Mouse (Mus musculus) MEL-GATA-1-ER (cell line): ENCODE results near the gene Mrm3.
"Not testable (repeated sequence)": the region's sequence is repeated elsewhere in the genome, so short reads cannot be mapped to it uniquely, and the experiment has no call there.

Experiments
- DNase-seq: peaks from one replicate; pipeline ENCODE4 v3.0.0-alpha.2; 2012; ENCODE audit warnings: low read depth; ENCODE audit errors: extremely low read depth

Mrm3 gene

DNA sequence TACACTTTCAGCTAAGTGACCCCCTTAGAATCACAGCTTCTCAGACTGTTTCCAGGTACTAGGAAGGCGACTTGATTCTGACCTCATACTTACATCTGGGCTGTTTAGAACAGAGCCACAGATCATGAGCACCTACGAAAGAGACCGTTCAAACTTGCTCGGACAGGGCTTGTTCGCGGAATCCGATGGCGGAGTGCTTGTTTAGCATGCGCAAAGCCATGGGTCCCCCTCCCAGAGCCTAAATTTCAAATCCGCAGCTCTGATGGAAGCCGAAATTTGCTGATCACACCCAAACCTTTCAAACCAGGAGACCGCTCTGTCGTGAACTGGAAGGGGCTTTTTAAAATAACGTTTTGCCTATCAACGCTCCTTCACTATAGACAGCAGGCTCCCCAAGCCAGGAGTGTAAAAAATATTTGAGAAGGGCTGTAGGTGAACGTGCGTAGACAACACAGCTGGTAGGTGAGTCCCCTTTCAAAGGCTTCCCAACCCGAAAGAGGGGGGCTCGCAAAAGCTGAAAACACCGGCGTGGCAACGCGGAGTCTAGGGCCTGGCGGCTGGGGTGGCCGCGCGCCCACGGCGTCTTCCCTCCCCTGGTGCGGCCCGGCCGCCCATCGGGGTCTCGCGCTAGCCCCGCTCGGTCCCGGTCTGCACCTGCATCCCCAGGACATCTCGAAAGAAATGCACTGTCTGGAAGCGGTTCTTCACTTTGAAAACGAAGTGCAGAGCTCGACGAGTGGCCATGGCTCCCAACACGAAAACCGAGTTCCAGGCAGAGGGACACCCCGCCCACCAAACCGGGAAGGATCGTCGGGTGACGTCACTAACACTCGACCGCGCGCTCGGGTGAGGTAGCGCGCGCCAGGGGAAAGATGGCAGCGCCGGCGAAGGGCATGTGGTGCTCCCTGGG, at the start of gene Mrm3, which contains the start of gene Glod4:
Gene Mrm3, plus strand, starts transcription at position 815 of the 910 bp plus-strand sequence.
Gene Glod4, minus strand, starts transcription at position 825 of the 910 bp plus-strand sequence.
- DNase-seq: peak; percentile 69

- no peak for DNase-seq
Observed at GRCm38 (mm10) chr11:76196275-76196976, 47.1 kb upstream of the Mrm3 start.

GRCm38 (mm10) chr11:76196977-76197469, 46.5 kb upstream of the Mrm3 start:
- DNase-seq: no peak

DNA sequence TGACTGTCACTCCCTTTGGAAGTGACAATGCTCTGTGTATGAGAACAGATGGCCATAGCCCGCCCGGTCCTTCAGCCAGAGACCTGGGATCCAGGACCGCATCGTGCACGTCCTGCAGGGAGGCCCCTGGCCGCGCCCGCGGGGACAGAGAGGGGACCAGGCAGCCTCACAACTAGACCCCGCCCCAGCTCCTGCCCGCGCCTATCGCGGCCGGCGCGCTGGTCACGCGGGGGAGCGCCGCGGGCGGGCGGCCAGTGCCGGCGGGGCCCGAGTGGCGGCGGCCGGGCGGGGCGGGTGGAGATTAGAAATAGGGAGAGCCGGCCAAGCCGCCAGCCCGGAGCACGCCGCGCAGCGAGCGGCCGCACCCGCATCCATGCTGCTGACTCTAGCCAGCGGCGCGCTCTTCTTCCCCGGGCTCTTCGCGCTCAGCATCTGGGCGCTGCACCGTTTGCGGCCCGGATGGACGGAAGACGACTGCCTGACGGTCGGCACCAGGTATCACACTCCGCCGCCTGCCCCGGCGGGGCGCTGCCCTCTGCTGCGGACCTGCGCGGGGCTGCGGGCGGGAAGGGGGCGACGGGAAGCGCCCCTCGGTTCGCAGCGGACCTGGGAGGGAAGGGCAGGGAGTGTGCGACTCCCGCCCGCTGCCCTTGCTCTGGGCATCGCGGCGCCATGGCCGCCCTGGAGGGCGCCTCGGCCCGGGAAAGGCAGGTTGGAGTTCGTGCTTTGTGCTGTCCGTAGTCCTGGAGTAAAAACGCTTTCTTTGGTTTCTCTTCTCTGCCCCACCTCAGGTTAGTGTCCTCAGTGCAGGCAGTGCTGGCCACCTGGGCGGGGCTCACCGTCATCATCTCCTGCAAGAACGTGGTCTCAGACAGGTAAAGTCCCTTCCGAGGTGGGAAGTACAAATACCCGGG, 41.5 kb upstream of the Mrm3 start:
- no peak for DNase-seq

GRCm38 (mm10) chr11:76206793-76207192, 36.7 kb upstream of the Mrm3 start:
- DNase-seq: no peak

- no peak for DNase-seq
Observed at GRCm38 (mm10) chr11:76210228-76210985, 33.1 kb upstream of the Mrm3 start.

DNA sequence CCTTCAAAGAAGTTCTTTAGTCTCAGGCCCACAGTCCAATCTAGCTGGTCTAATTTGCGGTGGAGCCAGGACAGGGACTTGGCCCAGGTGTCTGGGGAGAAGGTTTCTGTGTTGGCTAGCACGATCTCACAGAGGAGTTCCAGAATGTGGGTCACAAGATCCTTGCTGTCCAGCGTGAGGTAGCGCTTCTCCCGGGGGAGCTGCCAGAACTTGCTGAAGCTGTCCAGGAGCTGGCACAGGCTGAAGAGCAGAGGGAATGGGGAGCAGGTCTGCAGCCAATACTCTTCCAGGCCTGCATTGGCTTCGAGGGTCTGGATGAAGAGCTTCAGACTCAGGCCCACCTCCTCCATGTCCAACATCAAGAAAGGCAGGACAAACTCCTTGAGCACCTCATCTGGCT, 31.9 kb upstream of the Mrm3 start:
- not testable (repeated sequence) for DNase-seq

GRCm38 (mm10) chr11:76213841-76214240, 29.7 kb upstream of the Mrm3 start:
- no peak for DNase-seq

GRCm38 (mm10) chr11:76215011-76215410, 28.5 kb upstream of the Mrm3 start:
- DNase-seq: no peak

DNA sequence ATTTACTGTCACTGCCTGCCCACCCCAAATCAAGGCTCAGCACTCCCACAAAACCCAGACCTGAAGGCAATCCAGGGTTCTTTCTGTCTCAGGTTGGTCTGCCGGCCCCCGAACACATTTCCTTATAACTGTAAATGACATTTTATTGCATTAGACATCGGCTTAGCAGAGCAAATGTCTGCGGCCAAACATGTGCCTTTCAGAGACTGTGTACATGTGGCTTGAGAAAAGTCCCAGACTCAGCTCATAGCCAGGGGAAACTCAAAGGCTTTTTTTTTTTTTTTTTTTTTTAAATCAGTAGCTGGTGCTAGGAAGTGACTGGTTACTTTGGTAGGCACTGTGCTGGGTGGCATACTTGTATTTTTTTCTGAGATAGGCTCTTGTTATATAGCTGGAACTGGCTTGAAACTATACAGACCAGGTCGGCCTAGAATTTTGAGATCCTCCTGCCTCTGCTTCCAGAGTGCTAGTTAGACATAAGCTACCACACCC, 27.4 kb upstream of the Mrm3 start:
- DNase-seq: peak; percentile 4

DNA sequence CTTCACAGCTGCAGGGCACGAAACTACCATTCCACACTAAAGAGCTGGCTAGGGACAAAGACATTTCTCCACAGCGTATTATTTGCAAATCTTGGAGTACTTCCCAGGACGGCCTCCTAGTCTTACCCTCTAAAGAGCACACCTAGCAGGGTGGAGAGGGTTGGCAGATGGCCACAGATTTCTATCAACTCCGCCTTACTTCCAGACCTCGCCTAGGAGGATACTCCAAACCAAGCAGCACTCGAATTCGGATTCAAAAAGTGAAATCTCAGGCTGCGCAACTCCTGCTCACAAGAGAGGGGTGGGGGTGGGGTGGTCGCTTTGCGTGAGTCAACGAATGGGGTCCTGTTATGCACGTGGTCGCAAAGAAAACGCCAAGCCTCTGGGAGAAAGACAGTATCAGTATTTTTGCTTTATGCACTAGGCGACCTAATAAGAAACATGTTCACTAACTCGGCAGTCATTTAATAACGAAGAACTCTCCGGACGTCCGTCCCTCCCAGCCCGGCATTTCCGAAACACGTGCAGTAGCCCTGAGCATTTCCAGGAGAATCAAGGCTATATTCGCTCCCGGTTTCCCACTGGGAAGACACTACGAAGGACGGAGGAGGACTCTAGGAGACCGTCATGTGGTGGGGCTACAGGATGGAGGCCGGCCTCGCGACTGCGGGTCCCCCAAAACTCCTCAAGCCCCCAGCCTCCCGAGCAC, 26.7 kb upstream of the Mrm3 start:
- peak; percentile 28 for DNase-seq

GRCm38 (mm10) chr11:76217390-76217800, 26.1 kb upstream of the Mrm3 start, which contains the start of the genes Dbil5 and Gemin4:
Dbil5 (plus strand) TSS chr11:76217608.
Gemin4 (minus strand) TSS chr11:76217664.
- peak; percentile 93 for DNase-seq

DNA sequence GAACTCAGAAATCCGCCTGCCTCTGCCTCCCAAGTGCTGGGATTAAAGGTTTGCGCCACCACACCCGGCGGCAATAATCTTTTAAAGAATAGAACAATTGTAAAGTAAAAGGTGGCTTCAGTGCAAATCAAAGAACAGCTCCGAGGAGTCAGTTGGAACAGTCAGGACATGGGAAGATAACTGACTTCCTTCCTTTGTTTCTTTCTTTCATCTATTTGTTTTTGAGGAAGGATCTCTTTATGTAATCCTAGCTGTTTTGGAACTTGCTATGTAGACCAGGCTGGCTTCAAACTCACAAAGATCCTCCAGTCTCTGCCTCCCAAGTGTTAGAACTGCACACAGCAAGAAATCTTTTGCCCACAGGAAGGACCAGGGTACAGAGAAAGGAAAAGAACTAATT, 18.9 kb upstream of the Mrm3 start:
- no peak for DNase-seq

DNA sequence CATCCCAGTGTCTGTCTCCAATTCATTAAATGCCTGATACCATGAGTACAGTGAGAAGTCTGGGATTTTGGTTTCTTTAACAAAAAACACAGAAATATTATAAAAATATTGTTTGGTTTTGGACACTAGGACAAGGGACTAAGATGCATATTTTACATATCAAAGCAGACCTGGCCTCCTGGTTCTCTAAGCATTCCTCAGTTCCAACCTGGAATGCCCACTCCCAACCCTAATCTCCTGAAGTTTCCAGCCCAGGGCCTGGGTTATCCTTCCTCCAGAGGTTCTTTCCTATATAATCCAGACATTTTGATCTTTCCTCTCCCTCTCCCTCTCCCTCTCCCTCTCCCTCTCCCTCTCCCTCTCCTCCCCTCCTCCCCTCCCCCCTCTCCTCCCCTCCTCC, 18.5 kb upstream of the Mrm3 start:
- DNase-seq: no peak

DNA sequence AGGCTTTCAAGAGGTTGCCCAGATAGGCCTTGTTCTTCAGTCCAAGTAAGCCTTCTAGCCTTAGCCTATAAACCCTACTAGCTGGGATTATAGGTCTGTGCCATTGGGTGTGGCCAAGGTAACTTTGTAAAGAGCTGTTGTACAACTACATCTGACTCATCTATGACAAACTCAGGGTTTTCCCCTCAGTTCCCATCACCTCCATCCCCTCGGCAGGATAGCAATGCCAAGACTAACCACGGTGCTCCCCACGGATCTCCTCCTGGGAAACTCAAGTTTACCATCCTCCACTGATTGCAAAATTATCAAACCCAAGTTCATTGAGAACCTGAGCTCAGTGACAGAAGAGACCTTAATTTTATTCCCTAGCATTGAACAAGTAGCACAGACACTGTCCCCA, 7.4 kb upstream of the Mrm3 start:
- DNase-seq: no peak

- DNase-seq: no peak
Observed at GRCm38 (mm10) chr11:76239750-76240149, 3.8 kb upstream of the Mrm3 start.

GRCm38 (mm10) chr11:76243811-76244546, 464 bp downstream of the Mrm3 start:
- DNase-seq: no peak

DNA sequence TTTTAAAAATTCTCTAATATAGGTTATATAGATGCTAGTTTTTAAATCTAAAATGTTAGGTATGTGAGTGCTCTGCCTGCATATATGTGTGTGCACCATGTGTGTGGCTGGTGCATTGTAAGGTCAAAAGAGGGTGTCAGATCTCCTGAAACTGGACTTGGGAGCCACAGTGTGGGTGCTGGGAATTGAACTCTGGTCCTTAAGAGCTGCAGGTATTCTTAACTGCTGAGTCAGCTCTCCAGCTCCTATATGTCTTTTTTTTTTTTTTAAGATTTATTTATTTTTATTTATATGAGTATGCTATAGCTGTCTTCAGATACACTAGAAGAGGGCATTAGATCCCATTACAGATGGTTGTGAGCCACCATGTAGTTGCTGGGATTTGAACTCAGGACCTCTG, 2.9 kb downstream of the Mrm3 start:
- no peak for DNase-seq

DNA sequence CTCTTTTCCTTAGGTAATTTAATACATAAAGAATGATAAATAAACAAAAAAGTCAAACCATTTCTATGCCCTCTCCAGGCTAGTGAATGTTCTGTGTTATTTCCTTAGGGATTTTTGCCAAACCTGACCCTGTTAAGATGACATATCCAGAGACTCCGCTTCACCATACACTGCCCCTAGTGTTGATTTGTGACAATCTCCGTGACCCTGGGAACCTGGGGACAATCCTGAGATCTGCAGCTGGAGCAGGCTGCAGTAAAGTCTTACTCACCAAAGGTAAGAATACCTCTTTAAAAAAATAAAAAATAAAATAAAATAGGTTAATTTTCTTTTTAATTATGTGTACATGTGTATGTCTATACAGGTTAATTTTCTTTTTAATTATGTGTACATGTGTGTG, 3.7 kb downstream of the Mrm3 start:
- DNase-seq: no peak
